Mouse (Mus musculus): ENCODE data around the gene Camk1d.

- TF ChIP-seq CTCF (IDR thresholded peaks at IDR 0.05; ENCODE audit: low read depth) (peak; percentile 28), EP300 (IDR thresholded peaks at IDR 0.05; ENCODE audit: low read depth) (no peak)
These were observed 3.4 kb upstream of the Camk1d start for GRCm38 (mm10) chr2:5717675-5718074.

Data from liver, embryonic 14.5 days (tissue).